Mouse (Mus musculus) spleen, postnatal 36 days (tissue): ENCODE measurements around the gene Stk38l.
"Not testable (repeated sequence)": the region's sequence is repeated elsewhere in the genome, so short reads cannot be mapped to it uniquely, and the experiment has no call there.

Source experiments
- DNase-seq, 2 experiments: peaks; one replicate each; pipeline ENCODE4 v3.0.0; 2022; ENCODE audit warnings: low spot score in 2 of 2, mixed read lengths in 1 of 2

Gene Stk38l

DNA sequence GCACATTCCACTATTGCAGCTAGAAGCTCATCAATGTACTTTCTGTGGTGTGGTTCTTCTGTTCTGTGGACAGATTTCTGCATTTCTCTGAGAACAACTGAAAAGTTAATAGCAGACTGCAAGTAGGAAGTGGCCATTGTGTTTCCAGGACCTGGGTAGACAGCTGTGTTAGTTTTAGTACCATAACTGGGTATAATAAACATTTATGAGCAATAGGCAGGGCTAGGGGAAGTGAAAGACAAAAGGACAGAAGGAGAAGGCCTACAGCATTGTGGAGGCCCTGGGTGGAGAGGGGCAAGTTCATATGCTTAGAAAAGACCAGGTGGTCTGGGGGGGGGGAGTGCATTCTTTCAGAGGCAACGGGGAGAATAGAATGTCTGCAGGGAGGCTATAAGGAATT, 8.8 kb downstream of the Stk38l start:
- DNase-seq, result peak; percentile 5 to 20

DNA sequence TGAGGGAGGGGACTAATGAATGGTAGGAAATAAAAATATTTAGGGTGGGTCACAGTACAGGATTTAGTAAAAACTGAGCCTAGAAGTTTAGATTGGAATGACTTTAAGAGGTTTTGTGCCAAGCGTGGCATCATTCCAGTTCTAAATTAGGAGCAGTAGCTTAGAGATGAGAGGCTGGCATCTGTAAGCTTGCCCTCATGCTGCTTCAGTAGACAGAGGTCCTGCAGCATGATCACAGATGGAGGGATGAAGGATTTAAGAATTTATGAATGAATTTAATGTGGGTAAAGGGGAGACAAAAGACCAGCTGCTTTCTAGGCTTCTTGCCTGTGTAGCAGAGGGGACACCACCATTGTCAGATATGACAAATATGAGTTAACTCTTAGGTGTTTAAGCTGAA, 14.1 kb downstream of the Stk38l start:
- no peak for DNase-seq

DNA sequence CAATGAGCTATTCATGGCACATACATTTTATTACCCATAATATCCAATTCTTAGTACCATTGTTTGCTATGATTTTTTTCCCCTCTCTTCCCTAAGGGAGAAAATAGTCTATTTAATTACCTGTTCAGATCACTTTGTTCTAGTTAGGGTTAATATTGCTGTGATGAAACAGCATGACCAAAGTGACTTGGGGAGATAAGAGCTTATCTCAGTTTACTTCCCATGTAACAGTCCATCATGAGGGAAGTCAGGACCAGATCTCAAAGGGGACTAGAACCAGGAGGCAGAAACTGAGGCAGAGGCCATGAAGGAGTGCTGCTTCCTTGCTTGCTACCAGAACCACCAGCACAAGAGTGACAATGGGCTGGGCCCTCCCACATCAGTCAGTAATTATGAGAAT, 15.9 kb downstream of the Stk38l start:
- DNase-seq, result no peak

DNA sequence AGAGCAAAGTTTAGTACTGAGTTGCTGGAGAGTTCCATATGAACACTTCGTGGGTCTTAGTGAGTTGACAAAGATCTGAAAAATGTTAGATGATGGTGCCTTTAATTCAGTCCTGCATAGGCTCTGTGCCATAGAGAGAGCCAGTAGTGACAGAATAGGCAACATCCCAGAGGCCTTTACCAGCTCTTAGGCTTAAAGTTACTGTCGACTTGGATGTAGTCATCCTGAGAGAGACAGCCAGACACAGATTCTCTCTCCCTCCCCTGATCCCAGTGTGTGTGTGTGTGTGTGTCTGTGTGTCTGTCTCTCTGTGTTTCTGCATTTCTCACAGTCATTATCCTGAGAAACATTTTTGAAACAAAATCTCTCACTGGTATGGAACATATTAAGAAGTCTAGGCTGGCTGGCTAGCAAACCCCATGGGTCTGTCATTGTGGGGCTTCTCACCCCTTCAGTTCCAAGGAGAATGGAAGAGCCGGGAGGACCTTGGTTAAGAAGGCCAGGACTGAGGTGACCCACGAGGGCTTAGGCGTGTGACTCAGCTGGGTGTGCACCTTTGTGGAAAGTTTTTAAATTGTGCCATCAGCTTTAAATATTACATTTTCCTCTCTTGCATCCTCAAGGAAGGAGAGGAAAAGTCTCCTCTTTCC, 17.3 kb downstream of the Stk38l start:
- DNase-seq, result no peak

DNA sequence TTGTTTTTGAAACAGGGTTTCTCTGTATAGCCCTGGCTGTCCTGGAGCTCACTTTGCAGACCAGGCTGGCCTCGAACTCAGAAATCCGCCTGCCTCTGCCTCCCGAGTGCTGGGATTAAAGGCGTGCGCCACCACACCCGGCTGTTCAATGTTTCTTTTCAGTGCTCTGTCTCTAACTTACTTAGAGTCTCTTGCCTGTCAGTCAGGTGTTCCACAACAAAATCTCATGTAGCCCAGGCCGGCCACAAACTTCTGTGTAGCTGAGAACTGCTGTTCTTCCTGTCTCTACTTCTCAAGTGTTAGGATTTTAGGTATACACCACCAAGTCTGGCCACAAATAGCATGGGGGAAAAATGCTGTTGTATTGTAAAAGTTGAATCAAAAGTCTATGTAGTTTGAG, 19.5 kb downstream of the Stk38l start:
- DNase-seq, result not testable (repeated sequence)

DNA sequence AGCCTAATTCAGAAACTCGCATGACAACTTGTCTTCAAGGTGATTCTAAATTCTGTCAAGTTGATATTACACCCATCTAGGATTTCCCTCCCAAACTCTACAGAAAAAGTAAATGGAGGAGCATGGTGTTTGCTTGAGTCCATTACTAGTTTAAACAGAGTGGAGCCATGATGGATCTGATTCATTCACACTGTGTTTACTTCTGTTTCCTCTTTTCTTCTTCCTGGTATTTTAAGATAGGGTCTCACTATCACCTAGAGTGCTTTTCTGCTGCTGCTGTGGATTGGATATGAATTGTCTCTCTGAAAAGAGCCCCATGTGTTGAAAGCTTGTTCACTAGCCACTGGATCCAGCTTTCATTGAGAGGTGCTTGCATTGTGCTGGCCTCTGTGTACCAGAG, 20.4 kb downstream of the Stk38l start:
- no peak for DNase-seq

DNA sequence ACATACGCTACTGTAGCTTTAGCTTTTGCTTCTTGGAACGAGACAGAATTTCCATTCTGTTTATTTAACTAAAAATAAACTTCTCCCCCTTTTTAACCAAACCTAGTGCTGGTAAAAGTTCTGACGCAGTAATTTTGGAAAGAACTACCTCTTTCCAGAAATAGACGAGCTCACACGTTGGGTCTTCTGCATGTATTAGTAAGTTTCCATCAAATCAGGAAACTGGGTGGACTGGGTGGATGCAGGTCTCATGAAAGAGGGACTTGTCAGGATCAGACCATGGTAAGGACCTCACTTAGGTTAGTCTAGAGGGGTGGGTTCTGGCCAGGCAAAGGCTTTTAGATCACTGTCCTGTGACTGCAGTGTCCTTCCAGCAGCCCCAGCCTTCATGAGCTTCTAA, 21.8 kb downstream of the Stk38l start:
- DNase-seq, result no peak

DNA sequence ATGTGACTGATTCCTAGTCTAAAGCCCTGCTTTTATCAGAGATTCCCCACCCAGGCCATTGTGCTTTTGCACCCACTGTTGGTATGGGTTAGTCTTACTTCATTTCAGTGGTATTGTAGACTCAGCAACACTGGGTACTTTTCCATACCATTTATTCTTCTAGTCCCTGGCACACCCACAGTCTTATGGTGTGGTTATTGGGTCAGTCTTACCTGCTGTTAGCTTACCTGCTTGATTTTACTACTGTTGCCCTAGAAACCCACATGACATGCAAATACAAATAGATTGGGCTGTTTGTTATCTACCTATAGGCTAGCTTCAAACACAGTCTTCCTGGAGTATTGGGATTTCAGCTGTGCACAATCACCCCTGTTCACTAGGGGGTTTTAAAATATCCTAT, 22.3 kb downstream of the Stk38l start:
- no peak for DNase-seq

DNA sequence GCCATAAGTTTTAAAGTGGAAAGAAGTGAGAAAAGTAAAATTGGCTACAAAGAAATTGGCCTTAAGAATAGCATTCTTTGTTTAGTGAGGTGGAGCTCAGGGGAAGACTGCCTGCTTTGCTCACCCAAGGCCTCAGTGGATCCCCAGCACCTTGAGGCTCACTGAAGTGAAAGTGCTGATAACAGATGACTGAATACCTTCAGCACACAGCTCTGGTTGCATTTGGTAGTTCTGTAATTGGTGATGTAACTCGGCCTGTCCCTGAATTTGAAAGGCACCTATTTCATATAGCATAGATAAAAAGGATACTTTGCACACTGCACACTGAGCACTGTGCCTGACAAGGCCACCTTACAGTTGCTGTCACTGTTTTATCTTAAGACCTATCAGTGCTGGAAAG, 23.5 kb downstream of the Stk38l start:
- no peak for DNase-seq

DNA sequence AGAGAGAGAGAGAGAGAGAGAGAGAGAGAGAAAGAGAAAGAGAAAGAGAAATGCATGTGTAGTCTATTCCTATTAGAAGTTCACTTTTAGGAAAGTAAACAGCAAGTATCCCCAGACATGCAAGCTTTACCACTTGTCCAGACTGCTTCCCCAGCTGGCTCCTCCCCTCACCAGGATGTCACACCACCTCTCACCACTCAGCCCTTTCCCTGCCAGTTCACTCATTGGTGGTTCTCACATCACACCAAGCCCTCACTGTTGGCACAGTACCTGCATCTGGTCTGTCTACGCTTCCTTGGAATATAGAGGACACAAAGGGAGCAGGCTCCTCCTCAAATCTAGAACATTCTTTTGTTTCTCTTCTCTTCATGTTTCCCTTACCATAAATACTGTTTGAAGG, 26.9 kb downstream of the Stk38l start:
- DNase-seq, result no peak

DNA sequence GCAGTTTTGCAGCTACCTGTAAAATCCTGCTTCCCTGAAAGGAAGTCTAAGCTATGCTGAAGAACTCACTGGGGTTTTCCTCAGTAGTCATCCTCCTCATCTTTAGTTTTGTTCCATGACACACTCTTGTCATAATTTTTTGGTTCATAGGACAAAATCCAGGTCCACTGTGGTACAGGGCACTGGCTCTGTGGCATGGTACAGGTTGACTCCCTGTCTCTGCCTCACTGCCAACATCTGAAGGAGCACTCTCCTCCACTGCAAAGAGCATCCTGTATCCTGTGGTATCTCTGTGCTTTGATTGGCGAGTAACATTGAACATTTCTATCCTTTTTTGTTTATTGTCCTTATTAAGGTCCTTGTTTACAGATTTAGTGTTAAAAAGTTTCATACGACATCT, 27.4 kb downstream of the Stk38l start:
- DNase-seq, result no peak

DNA sequence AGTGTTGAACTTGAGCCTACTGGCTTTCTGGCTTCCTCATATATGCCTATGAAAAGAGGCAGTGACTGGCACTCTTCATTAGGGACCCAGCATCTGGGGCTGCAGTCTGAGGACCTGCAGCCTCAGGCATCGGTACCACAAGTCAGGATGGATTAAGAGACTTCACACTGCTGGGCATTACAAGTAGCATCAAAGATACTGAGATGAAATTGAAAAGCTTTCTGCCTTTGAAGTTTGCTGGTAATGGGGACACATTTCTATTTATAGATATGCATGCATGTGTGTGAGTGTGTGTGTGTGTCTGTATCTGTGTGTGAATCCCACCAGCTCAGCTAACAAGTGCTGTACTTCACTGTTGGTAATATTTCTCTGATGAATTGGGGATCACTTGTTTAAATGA, 27.8 kb downstream of the Stk38l start:
- no peak for DNase-seq

DNA sequence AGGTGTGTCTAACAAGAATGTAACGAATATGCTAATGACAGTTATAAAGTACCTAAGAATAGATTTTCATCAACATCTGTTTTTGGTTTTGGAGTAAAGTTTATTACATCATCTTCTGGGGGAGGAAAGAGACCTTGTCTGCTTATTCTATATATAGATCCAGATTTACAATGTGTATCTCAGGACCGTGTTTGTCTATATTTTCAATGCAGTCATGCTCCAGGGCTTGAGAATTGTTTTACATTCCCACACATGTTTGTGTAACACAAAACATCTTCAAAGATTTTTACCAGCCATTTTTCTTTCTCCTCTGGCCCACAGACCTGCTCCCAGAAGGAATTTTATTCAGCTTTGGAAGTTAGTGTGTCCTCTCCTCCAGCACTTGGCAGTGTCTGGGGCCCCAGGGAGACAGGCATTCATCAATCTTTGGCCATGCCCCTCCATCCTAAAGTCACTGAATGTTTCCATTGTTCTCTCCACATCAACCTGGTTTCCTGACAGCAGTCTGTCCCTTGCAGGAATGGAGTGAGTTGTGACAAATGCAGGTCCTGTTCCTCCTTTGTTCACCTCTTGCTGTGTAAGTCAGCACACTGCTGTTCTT, 28.9 kb downstream of the Stk38l start:
- DNase-seq, result no peak

DNA sequence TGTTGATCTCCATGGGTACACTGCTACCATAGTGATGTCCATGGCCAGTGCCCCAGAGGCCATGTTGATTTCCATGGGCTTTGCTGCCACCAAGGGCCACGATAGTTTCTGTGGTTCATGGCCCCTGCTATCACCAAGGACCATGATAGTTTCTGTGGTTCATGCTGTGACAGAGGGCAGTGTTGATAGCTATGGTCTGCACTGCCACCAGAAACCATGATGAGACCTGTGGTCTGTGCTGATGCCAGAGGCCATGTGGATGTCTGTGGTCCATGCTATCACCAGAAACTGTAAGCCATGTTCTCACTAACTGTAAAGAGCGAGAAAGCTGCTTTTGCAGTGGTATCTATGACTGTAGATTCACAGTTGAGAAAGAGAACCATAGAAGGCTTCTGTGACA, 30.3 kb downstream of the Stk38l start:
- DNase-seq, result no peak

DNA sequence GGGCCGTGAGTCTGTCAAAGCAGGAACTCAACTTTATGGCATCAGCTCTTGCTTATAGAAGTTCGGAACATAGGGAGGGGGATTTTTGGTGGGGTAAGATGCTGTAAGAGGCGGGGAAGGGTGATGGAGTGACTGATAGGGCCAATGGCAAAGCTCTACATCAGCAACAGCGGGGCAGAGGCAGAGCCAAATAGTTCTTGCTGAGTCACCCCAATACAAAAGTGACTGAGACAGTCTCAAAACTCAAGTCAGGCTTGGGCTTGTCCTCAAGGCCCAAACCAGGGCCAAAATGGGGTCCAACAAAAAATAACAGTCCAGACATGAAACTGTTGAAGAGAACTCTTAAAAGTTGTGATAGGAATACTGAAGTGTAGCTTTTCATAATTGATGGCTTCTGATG, 30.9 kb downstream of the Stk38l start:
- no peak for DNase-seq

DNA sequence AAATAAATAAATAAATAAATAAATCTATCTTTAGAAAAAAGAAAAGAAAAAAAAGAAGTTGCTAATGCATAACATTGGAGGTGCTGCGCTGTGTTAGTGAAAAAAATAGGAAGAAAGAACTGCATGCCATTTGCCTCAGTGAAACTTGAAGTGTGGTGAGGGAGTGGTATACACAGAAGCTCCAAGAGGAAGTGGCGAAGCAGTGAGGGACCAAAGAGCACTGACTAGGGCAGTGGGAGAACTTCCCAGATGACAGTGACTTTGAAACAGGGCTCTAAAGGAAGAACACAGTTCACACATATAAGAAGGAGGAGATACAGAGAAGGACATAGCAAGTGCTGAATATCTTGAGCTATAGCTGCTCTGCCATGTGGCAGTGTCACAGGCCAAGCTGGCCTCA, 34.2 kb downstream of the Stk38l start:
- DNase-seq, result peak; percentile 8 to 23

DNA sequence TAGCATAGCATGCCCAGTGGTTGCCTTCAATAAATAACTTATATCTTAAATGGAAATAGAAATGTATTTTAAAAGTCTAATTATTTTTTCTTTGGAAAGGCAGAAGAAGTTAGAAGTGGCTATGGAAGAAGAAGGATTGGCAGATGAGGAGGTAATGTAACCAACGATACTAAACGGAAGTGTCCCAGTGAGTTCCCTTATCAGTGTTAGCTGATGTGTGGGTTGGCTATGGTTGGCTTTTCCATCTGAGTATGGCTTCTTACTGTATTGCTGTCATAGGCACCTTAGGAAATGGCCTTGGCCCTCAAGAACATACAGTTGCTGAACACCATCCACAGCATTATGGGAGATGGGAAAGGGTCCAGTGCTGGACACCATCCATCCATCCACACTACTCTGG, 35.2 kb downstream of the Stk38l start:
- DNase-seq, result no peak

DNA sequence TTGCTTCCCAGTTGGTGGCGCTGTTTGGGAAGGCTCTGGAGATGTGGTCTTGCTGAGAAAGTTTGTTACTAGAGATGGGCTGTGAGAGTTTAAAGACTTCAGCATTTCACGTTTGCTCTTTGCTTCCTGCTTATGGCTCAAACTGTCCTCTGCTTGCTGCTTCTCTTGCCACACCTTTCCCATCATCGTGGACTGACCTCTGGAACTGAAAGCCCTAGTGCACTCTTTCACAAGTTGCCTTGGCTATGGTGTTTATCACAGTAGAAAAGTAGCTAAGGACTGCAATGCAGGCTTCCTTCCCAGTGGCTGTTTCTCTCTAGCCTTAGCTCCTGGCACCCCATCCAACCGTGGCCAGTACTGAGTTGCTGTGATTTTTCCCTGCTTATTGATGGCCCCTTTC, 35.9 kb downstream of the Stk38l start:
- no peak for DNase-seq

DNA sequence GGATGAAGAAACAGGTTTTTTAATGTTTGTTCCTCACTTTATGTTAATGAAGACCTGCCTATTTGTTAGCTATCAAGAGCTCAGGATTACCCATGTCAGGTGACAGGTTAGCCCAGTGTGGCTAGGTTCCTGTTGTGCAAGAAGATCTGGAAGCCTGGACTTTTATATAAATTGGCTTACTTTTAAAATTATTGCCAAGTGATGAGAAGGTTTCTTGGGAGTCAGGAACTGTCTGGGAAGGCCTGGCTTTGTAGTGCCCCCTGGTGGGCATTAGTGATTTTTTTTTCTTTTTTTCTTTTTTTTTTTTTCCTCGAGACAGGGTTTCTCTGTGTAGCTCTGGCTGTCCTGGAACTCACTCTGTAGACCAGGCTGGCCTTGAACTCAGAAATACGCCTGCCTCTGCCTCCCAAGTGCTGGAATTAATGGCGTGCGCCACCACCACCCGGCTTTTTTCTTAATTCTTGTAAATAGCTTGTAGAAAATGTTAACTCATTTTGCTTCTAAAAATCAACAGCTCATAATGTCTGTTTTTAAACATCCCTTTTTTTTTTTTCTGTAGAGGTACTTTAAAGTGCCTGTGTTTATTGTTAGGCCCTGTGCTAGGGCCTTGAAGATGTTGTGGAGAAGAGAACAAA, 37.6 kb downstream of the Stk38l start:
- no peak for DNase-seq

DNA sequence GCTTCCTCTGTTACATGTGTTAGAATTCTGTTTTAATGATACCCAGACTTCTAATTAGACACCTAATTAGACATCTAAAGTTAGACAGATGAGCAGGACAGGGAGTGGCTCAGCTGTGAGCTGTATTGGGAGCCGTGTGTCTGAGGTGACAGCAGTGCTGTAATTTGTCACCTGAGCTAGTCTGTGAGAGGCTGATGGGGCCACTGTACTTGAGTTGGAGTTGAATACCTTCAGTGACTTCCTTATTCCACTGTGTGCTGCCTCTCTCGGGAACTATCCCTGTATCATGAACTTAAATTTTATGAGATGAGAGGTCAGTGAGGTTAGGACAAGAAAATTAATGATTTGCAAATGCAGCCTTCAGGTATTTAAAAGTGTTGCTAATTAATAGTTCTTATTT, 39.8 kb downstream of the Stk38l start:
- DNase-seq, result no peak

DNA sequence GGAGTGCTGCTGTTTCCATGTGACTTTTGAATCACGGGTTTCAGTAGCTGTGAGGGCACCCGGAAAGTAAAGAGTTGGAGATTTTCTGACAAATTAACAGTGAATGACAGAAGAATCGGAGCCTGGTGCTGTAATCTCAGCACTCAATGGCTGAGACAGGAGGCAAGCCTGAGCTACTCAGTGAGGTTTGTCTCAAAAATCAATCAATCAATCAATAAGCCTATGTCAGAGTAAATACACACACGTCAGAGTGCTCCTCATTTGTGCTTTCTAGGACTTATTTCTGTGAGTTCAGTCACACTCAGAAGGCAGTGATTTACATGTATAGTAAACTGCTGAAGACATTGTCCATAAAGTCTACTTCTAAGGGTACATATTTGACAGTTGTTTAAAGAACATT, 40.5 kb downstream of the Stk38l start:
- no peak for DNase-seq

DNA sequence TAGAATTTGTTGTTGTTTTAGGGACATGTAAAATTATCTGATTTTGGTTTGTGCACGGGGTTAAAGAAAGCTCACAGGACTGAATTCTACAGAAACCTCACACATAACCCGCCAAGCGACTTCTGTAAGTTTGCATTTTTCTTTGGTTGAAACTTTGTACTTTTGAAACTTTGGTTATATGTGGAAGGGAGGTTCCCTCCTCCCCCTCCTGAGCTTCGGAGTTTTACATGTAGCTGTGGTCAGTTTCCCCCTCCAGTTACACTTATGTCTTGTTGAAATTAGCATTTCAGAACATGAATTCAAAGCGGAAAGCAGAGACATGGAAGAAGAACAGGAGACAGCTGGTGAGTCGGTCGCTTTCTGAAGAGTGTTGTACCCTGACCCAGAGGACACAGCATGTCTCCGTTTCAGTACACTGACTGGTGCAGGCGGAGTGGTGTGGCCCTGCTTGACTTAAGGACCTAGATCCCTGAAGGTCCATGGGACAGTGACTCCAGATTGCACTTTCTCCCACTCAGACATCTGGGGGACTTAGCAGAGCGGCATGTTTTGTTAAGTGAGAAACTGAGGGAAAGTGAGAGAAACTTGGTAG, 44.1 kb downstream of the Stk38l start:
- DNase-seq, result no peak
